Mouse (Mus musculus): ENCODE results near the gene Sdhaf2.

DNA sequence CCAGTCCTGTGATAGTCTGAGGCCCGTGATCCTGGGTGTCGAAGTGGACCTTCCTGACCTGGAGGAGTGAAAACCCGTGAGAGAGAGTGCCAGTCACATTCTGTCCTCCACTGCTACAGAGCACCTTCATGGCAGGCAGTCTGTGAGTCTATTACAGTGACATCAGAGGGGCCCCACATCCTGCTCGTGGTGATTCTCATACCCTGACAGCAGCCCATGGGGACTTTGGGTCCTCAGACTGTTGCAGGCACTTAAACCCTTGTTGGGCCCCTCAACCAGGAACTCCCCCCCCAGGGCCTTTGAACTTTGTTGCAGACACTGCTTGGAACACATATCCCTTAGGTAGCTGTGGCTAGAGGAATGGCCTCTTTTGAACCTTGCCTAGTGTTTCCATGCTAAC is 46.4 kb downstream of the Sdhaf2 start:
- no peak for TF ChIP-seq CTCF (IDR thresholded peaks at IDR 0.05; ENCODE audit: borderline replicate concordance, extremely low read depth, insufficient read depth, insufficient read length)
- TF ChIP-seq POLR2A (IDR thresholded peaks at IDR 0.05; ENCODE audit: borderline replicate concordance, extremely low read depth, insufficient read depth, insufficient read length, poor library complexity, severe bottlenecking), result no peak
